Mouse (Mus musculus): ENCODE measurements around the gene Dbn1.

The Dbn1 gene

GRCm38 (mm10) chr13:55478036-55478435, 9.9 kb downstream of the Dbn1 start:
- DNase-seq (ENCODE audit: low spot score): peak; percentile 59

GRCm38 (mm10) chr13:55477492-55477891, 10.4 kb downstream of the Dbn1 start:
- DNase-seq (ENCODE audit: low spot score): no peak

GRCm38 (mm10) chr13:55476256-55476655, 11.7 kb downstream of the Dbn1 start:
- DNase-seq (ENCODE audit: low spot score): no peak

GRCm38 (mm10) chr13:55475750-55476149, 12.2 kb downstream of the Dbn1 start:
- no peak for DNase-seq (ENCODE audit: low spot score)

GRCm38 (mm10) chr13:55474621-55475069, 13.3 kb downstream of the Dbn1 start:
- peak; percentile 86 for DNase-seq (ENCODE audit: low spot score)

GRCm38 (mm10) chr13:55473961-55474360, 13.9 kb downstream of the Dbn1 start:
- no peak for DNase-seq (ENCODE audit: low spot score)

GRCm38 (mm10) chr13:55473076-55473831, 14.7 kb downstream of the Dbn1 start:
- peak; percentile 75 for DNase-seq (ENCODE audit: low spot score)

- peak; percentile 66 for DNase-seq (ENCODE audit: low spot score)
Observed at GRCm38 (mm10) chr13:55472132-55473022, 15.5 kb downstream of the Dbn1 start.

GRCm38 (mm10) chr13:55471819-55472131, 16.1 kb downstream of the Dbn1 start:
- no peak for DNase-seq (ENCODE audit: low spot score)

GRCm38 (mm10) chr13:55471156-55471818, 16.6 kb downstream of the Dbn1 start:
- DNase-seq (ENCODE audit: low spot score): peak; percentile 85

- no peak for DNase-seq (ENCODE audit: low spot score)
Observed at GRCm38 (mm10) chr13:55470372-55470771, 17.5 kb downstream of the Dbn1 start.

GRCm38 (mm10) chr13:55468851-55469560, 18.9 kb downstream of the Dbn1 start:
- peak; percentile 64 for DNase-seq (ENCODE audit: low spot score)

GRCm38 (mm10) chr13:55465830-55466440, 22.0 kb downstream of the Dbn1 start:
- DNase-seq (ENCODE audit: low spot score): no peak

GRCm38 (mm10) chr13:55465184-55465583, 22.7 kb downstream of the Dbn1 start:
- DNase-seq (ENCODE audit: low spot score): peak; percentile 68

- peak; percentile 82 for DNase-seq (ENCODE audit: low spot score)
Observed at GRCm38 (mm10) chr13:55464027-55464884, 23.7 kb downstream of the Dbn1 start, which contains the start of gene Prr7. Prr7 (plus strand) TSS chr13:55464267.

GRCm38 (mm10) chr13:55463399-55464026, 24.4 kb downstream of the Dbn1 start:
- DNase-seq (ENCODE audit: low spot score): no peak

- DNase-seq (ENCODE audit: low spot score): no peak
Observed at GRCm38 (mm10) chr13:55462965-55463364, 24.9 kb downstream of the Dbn1 start.

GRCm38 (mm10) chr13:55451785-55452549, 35.9 kb downstream of the Dbn1 start:
- DNase-seq (ENCODE audit: low spot score): no peak

- no peak for DNase-seq (ENCODE audit: low spot score)
Observed at GRCm38 (mm10) chr13:55451296-55451695, 36.6 kb downstream of the Dbn1 start.

All from embryo, embryonic 10 days (tissue).